Mouse (Mus musculus) large intestine, adult 2 months (tissue): ENCODE results near the gene Gm8356. TPM values are rescaled to one million over a fixed set of nuclear protein-coding genes. Genes with fewer than 3 reads are reported as not detected.
"Not testable (repeated sequence)": the region's sequence is repeated elsewhere in the genome, so short reads cannot be mapped to it uniquely, and the experiment has no call there.

ENCODE experiments used
- DNase-seq: peaks from one replicate; pipeline ENCODE4 v3.0.0-alpha.2; 2012; ENCODE audit warnings: low read depth, low spot score
- WGBS: fragments of 180-500 bp; shearing (Covaris S2); methylation state at CpG from one replicate; pipeline ENCODE4 v1.1.7; 2018; 5-methylcytosine and 5-hydroxymethylcytosine counted together
- polyA plus RNA-seq: library from polyadenylated mRNA; depleted of rRNA; stranded (reverse); fragments of >200 nt; gene quantifications from 2 replicates; pipeline ENCODE4 v1.2.3, GENCODE M21; 2012; rRNA removed

The Gm8356 gene
- not detected in 2 replicates for polyA plus RNA-seq

DNA sequence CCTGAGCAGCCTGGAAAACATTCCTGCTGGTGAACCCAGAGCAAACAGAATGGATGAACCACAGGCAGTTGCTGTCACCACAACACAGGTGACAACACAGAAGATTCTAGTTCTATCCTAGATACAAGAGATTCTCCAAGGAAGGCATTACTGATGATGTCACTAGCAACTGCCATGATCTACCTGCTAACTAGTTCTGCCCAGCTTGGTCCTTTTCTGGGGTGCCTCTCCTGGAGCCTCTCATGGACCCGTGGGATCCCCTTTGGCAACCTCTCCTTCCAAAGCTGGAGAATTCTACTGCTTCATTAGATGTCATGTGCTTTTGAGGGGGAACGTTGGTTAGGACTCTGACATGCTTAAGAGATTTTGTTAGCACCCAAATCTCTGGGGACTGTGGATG lies at the start of gene Gm8356:
Gene Gm8356 (minus strand): TSS at position 101 of the 400 bp plus-strand sequence.
- not testable (repeated sequence) for DNase-seq
- 45% methylated on average over 1 of the region's 2 CpGs for WGBS

DNA sequence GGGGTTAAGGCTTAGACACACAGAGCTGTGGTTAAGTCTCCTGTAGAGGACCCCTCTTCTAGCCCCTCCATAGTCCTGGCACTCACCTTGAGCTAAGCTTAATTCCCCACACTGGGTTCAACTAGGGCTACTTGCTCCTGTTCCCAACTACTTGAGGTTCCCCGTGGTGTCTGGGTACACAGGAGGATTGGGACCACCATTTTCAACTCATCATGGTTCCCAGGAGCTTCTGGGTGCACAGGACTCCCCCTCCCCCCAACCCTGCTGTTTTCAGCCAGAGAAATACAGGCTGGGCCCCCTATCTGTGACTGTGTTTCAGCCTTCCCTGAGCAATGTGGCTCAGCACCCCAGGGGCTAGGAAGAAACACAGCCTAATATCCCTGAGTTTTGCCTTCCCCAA lies 50.8 kb downstream of the Gm8356 start:
- not testable (repeated sequence) for DNase-seq
- 17% methylated on average over 1 of the region's 1 CpGs for WGBS

DNA sequence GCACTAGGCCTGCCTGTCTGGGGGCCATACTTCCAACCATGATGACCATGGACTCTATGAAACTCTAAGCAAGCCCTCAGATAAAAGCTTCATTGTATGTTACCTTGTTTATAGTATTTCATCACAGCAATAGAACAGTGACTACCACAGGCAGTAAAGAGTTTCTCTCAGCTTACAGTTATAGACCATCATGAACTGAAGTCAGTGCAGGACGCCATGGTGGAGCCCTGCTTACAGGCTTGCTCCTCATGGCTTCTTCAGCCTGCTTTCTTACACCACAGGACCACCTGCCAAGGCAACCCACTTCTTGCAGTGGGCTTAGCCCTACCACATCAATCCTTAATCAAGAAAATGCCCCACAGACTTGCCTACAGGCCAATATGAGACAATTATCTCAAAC lies 51.5 kb downstream of the Gm8356 start:
- DNase-seq = not testable (repeated sequence)
- 71% methylated on average over 1 of the region's 1 CpGs for WGBS

DNA sequence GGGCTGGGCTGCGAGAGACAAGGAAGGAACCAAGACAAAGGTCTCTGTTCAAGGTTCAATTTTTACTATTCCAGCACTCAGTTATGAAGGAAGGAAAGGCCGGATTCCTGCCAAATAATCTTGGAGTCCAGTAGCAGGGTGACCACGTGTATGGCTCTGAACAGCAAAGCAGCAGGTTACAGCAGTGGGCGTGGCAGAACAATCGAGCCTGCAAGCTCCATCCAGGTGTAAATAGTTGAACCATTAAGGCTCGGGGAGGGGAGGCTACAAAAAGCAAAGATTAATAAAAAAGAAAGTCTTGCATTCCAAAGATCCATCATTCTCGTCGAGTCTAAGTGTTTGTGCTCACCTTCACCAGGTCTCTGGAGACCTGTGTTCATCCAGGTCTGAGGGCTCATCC lies 55.0 kb downstream of the Gm8356 start:
- not testable (repeated sequence) for DNase-seq
- 54% methylated on average over 8 of the region's 8 CpGs for WGBS

Other genes with a start within 250 kb of the Gm8356 start
- gene Gm21103, start 232.4 kb downstream of the Gm8356 start, polyA plus RNA-seq = not detected in 2 replicates
- not detected in 2 replicates for gene Gm3618, start 193.6 kb downstream of the Gm8356 start, polyA plus RNA-seq
- gene Gm16440, start 147.0 kb downstream of the Gm8356 start, polyA plus RNA-seq = not detected in 2 replicates
- not detected in 2 replicates for gene Gm3591, start 124.8 kb downstream of the Gm8356 start, polyA plus RNA-seq
- not detected in 2 replicates for gene Gm3594, start 92.7 kb downstream of the Gm8356 start, polyA plus RNA-seq
- gene Gm3629, start 53.3 kb upstream of the Gm8356 start, polyA plus RNA-seq = 0.22 TPM in 1 of 2 replicates, not detected in the other
- not detected in 2 replicates for gene Gm3460, start 85.1 kb upstream of the Gm8356 start, polyA plus RNA-seq
- gene Gm10251, start 146.9 kb upstream of the Gm8356 start, polyA plus RNA-seq = not detected in 2 replicates
- not detected in 2 replicates for gene Gm8050, start 183.0 kb upstream of the Gm8356 start, polyA plus RNA-seq
- gene Gm3636, start 205.0 kb upstream of the Gm8356 start, polyA plus RNA-seq = 0.74 TPM in 1 of 2 replicates, not detected in the other
- gene Gm8362, start 237.1 kb upstream of the Gm8356 start, polyA plus RNA-seq = not detected in 2 replicates